Mouse (Mus musculus): ENCODE measurements around the gene Ly6g5b. TPM values are rescaled to one million over a fixed set of nuclear protein-coding genes. Genes with fewer than 3 reads are reported as not detected.

The Ly6g5b gene
- polyA plus RNA-seq, 1 experiment: not detected

GRCm38 (mm10) chr17:35121871-35122303 is 6.7 kb upstream of the Ly6g5b start, which contains the start of gene Csnk2b:
Gene Csnk2b, minus strand, starts transcription at chr17:35122053.
- H3K36me3 ChIP-seq (ENCODE audit: control insufficient read depth, insufficient read depth, low read length, poor library complexity, severe bottlenecking): peaks cover 21% of the 10 kb centered on the region

GRCm38 (mm10) chr17:35121143-35121799 is 6.0 kb upstream of the Ly6g5b start, which contains the start of gene Gpank1:
Gene Gpank1, plus strand, starts transcription at chr17:35121455.
- peak within 1 kb of the TSS; percentile 71 for H3K27ac ChIP-seq (ENCODE audit: insufficient read depth, low read length)
- H3K9ac ChIP-seq (ENCODE audit: low read depth, poor library complexity, severe bottlenecking): peak within 1 kb of the TSS; percentile 93
- TF ChIP-seq POLR2A (IDR thresholded peaks at IDR 0.05; ENCODE audit: insufficient read depth, low read length) (no peak), EP300 (IDR thresholded peaks at IDR 0.05; ENCODE audit: insufficient read depth, low read depth, low read length) (no peak), CTCF (IDR thresholded peaks at IDR 0.05; ENCODE audit: low read depth, low read length) (no peak)
- H3K4me3 ChIP-seq (ENCODE audit: low read depth, low read length): peak within 1 kb of the TSS; percentile 96
- H3K9me3 ChIP-seq (replicated peaks; ENCODE audit: control insufficient read depth, insufficient read depth, low read length, poor library complexity, severe bottlenecking): no peaks in the 10 kb centered on the region
- no peaks in the 10 kb centered on the region for H3K27me3 ChIP-seq (ENCODE audit: control insufficient read depth, insufficient read depth, low read length, poor library complexity, severe bottlenecking)
- peaks cover 24% of the 10 kb centered on the region for H3K36me3 ChIP-seq (ENCODE audit: control insufficient read depth, insufficient read depth, low read length, poor library complexity, severe bottlenecking)
- H3K4me1 ChIP-seq (ENCODE audit: control insufficient read depth, insufficient read depth, low read length): no peaks in the 10 kb centered on the region

More at GRCm38 (mm10) chr17:35121871-35122303, 6.7 kb upstream of the Ly6g5b start, which contains the start of gene Csnk2b:
- Histone ChIP-seq H3K27me3 (ENCODE audit: control insufficient read depth, insufficient read depth, low read length, poor library complexity, severe bottlenecking) (no peaks in the 10 kb centered on the region), H3K4me1 (ENCODE audit: control insufficient read depth, insufficient read depth, low read length) (no peaks in the 10 kb centered on the region), H3K4me3 (ENCODE audit: low read depth, low read length) (peak within 1 kb of the TSS; percentile 96), H3K27ac (ENCODE audit: insufficient read depth, low read length) (peak within 1 kb of the TSS; percentile 71), H3K9ac (ENCODE audit: low read depth, poor library complexity, severe bottlenecking) (peak within 1 kb of the TSS; percentile 93), H3K9me3 (replicated peaks; ENCODE audit: control insufficient read depth, insufficient read depth, low read length, poor library complexity, severe bottlenecking) (no peaks in the 10 kb centered on the region)
- no peak for TF ChIP-seq EP300 (IDR thresholded peaks at IDR 0.05; ENCODE audit: insufficient read depth, low read depth, low read length)
- TF ChIP-seq POLR2A (IDR thresholded peaks at IDR 0.05; ENCODE audit: insufficient read depth, low read length): no peak
- TF ChIP-seq CTCF (IDR thresholded peaks at IDR 0.05; ENCODE audit: low read depth, low read length): no peak

- H3K27me3 ChIP-seq (ENCODE audit: control insufficient read depth, insufficient read depth, low read length, poor library complexity, severe bottlenecking): no peaks in the 10 kb centered on the region
- peak overlapping the region; percentile 93 for H3K9ac ChIP-seq (ENCODE audit: low read depth, poor library complexity, severe bottlenecking)
- TF ChIP-seq CTCF (IDR thresholded peaks at IDR 0.05; ENCODE audit: low read depth, low read length): no peak
- TF ChIP-seq EP300 (IDR thresholded peaks at IDR 0.05; ENCODE audit: insufficient read depth, low read depth, low read length): no peak
- no peak for TF ChIP-seq POLR2A (IDR thresholded peaks at IDR 0.05; ENCODE audit: insufficient read depth, low read length)
- peak overlapping the region; percentile 93 for H3K4me3 ChIP-seq (ENCODE audit: low read depth, low read length)
- H3K9me3 ChIP-seq (replicated peaks; ENCODE audit: control insufficient read depth, insufficient read depth, low read length, poor library complexity, severe bottlenecking): no peaks in the 10 kb centered on the region
- H3K27ac ChIP-seq (ENCODE audit: insufficient read depth, low read length): no peak overlapping the region
- H3K36me3 ChIP-seq (ENCODE audit: control insufficient read depth, insufficient read depth, low read length, poor library complexity, severe bottlenecking): peaks cover 27% of the 10 kb centered on the region
- H3K4me1 ChIP-seq (ENCODE audit: control insufficient read depth, insufficient read depth, low read length): no peaks in the 10 kb centered on the region
Measured at GRCm38 (mm10) chr17:35120745-35121142, 5.5 kb upstream of the Ly6g5b start.

- Histone ChIP-seq H3K4me3 (ENCODE audit: low read depth, low read length) (no peak overlapping the region), H3K4me1 (ENCODE audit: control insufficient read depth, insufficient read depth, low read length) (no peaks in the 10 kb centered on the region)
Measured at GRCm38 (mm10) chr17:35111774-35112173, 3.5 kb downstream of the Ly6g5b start.

DNA sequence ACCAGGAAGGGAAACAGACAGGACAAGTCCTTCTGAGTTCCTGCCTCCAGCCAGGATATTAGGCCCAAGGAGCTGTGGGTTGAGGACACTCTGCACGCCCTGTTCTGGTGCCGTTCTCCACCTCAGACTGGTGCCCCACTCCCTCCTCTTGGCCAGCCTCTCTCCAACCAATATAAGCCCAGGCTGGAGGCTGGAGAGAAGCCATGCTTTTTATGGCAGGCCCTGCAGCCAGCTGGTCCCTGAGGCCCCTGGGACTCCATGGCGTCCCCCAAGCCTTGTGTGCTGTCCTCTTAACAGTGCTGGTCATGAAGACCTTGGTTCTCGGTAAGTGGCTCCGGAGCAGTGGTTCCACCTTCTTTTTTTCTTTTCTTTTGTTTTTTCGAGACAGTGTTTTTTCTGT is 7.1 kb downstream of the Ly6g5b start, which contains the start of gene Ly6g5c:
Gene Ly6g5c (plus strand): TSS at position 183 of the 400 bp plus-strand sequence.
- Histone ChIP-seq H3K4me1 (ENCODE audit: control insufficient read depth, insufficient read depth, low read length) (no peaks in the 10 kb centered on the region), H3K4me3 (ENCODE audit: low read depth, low read length) (no peak within 1 kb of the TSS), H3K27ac (ENCODE audit: insufficient read depth, low read length) (no peak within 1 kb of the TSS), H3K36me3 (ENCODE audit: control insufficient read depth, insufficient read depth, low read length, poor library complexity, severe bottlenecking) (no peaks in the 10 kb centered on the region), H3K9me3 (replicated peaks; ENCODE audit: control insufficient read depth, insufficient read depth, low read length, poor library complexity, severe bottlenecking) (no peaks in the 10 kb centered on the region), H3K9ac (ENCODE audit: low read depth, poor library complexity, severe bottlenecking) (no peak within 1 kb of the TSS), H3K27me3 (ENCODE audit: control insufficient read depth, insufficient read depth, low read length, poor library complexity, severe bottlenecking) (no peaks in the 10 kb centered on the region)
- TF ChIP-seq POLR2A (IDR thresholded peaks at IDR 0.05; ENCODE audit: insufficient read depth, low read length): no peak

More at GRCm38 (mm10) chr17:35111774-35112173, 3.5 kb downstream of the Ly6g5b start:
- no peak for TF ChIP-seq CTCF (IDR thresholded peaks at IDR 0.05; ENCODE audit: low read depth, low read length)
- no peak for TF ChIP-seq EP300 (IDR thresholded peaks at IDR 0.05; ENCODE audit: insufficient read depth, low read depth, low read length)
- TF ChIP-seq POLR2A (IDR thresholded peaks at IDR 0.05; ENCODE audit: insufficient read depth, low read length): no peak
- H3K27me3 ChIP-seq (ENCODE audit: control insufficient read depth, insufficient read depth, low read length, poor library complexity, severe bottlenecking): no peaks in the 10 kb centered on the region
- no peaks in the 10 kb centered on the region for H3K9me3 ChIP-seq (replicated peaks; ENCODE audit: control insufficient read depth, insufficient read depth, low read length, poor library complexity, severe bottlenecking)
- H3K36me3 ChIP-seq (ENCODE audit: control insufficient read depth, insufficient read depth, low read length, poor library complexity, severe bottlenecking): peaks cover 7% of the 10 kb centered on the region; the same call in 1 of the 2 replicates
- H3K27ac ChIP-seq (ENCODE audit: insufficient read depth, low read length): no peak overlapping the region
- H3K9ac ChIP-seq (ENCODE audit: low read depth, poor library complexity, severe bottlenecking): no peak overlapping the region

- TF ChIP-seq EP300 (IDR thresholded peaks at IDR 0.05; ENCODE audit: insufficient read depth, low read depth, low read length) (no peak), CTCF (IDR thresholded peaks at IDR 0.05; ENCODE audit: low read depth, low read length) (no peak), POLR2A (IDR thresholded peaks at IDR 0.05; ENCODE audit: insufficient read depth, low read length) (no peak)
- H3K27ac ChIP-seq (ENCODE audit: insufficient read depth, low read length): no peak overlapping the region
Measured at GRCm38 (mm10) chr17:35106522-35106921, 8.7 kb downstream of the Ly6g5b start.

More at GRCm38 (mm10) chr17:35106522-35106921, 8.7 kb downstream of the Ly6g5b start:
- Histone ChIP-seq H3K9ac (ENCODE audit: low read depth, poor library complexity, severe bottlenecking) (no peak overlapping the region), H3K36me3 (ENCODE audit: control insufficient read depth, insufficient read depth, low read length, poor library complexity, severe bottlenecking) (no peaks in the 10 kb centered on the region), H3K27me3 (ENCODE audit: control insufficient read depth, insufficient read depth, low read length, poor library complexity, severe bottlenecking) (no peaks in the 10 kb centered on the region), H3K9me3 (replicated peaks; ENCODE audit: control insufficient read depth, insufficient read depth, low read length, poor library complexity, severe bottlenecking) (no peaks in the 10 kb centered on the region), H3K4me1 (ENCODE audit: control insufficient read depth, insufficient read depth, low read length) (no peaks in the 10 kb centered on the region), H3K4me3 (ENCODE audit: low read depth, low read length) (no peak overlapping the region)

All from ES-Bruce4 (cell line).